Mouse (Mus musculus): ENCODE data around the gene Nup205. TPM values are rescaled to one million over a fixed set of nuclear protein-coding genes. Genes with fewer than 3 reads are reported as not detected.

Nup205 gene
- total and polyA plus RNA-seq, 2 experiments from 2014 or later: 10.3 to 41.7 TPM

- Histone ChIP-seq H3K9me3 (ENCODE audit: low read length) (no peaks in the 10 kb centered on the region), H3K4me1 (ENCODE audit: insufficient read depth, low read length) (no peaks in the 10 kb centered on the region), H3K27me3 (ENCODE audit: insufficient read depth, low read length) (no peaks in the 10 kb centered on the region), H3K4me3 (ENCODE audit: low read depth, low read length) (no peak overlapping the region), H3K4me2 (ENCODE audit: low read depth, low read length, poor library complexity, severe bottlenecking) (no peak overlapping the region), H3K27ac (ENCODE audit: low read depth, low read length) (no peak overlapping the region), H3K9ac (replicated peaks; ENCODE audit: low read length, poor library complexity, severe bottlenecking) (no peak overlapping the region), H3K36me3 (ENCODE audit: insufficient read depth, low read length) (peaks cover 40% of the 10 kb centered on the region)
- peak; percentile 60 for TF ChIP-seq CTCF (IDR thresholded peaks at IDR 0.05)
- no peak for ATAC-seq (ENCODE audit: low FRiP score)
- 98% methylated on average over 1 of the region's 1 CpGs for WGBS
- DNase-seq (ENCODE audit: low spot score): no peak
Observed at GRCm38 (mm10) chr6:35229415-35229814, 52.2 kb downstream of the Nup205 start.

GRCm38 (mm10) chr6:35236108-35236785 lies 59.0 kb downstream of the Nup205 start:
- no peaks in the 10 kb centered on the region for H3K27me3 ChIP-seq (ENCODE audit: insufficient read depth, low read length)
- ATAC-seq (ENCODE audit: low FRiP score): no peak
- H3K36me3 ChIP-seq (ENCODE audit: insufficient read depth, low read length): peaks cover 54% of the 10 kb centered on the region
- H3K9ac ChIP-seq (replicated peaks; ENCODE audit: low read length, poor library complexity, severe bottlenecking): no peak overlapping the region
- H3K4me2 ChIP-seq (ENCODE audit: low read depth, low read length, poor library complexity, severe bottlenecking): no peak overlapping the region
- H3K4me1 ChIP-seq (ENCODE audit: insufficient read depth, low read length): no peaks in the 10 kb centered on the region
- no peak overlapping the region for H3K27ac ChIP-seq (ENCODE audit: low read depth, low read length)
- 75% methylated on average over 9 of the region's 9 CpGs for WGBS
- no peak for TF ChIP-seq CTCF (IDR thresholded peaks at IDR 0.05)
- no peak overlapping the region for H3K4me3 ChIP-seq (ENCODE audit: low read depth, low read length)
- DNase-seq (ENCODE audit: low spot score): no peak
- no peaks in the 10 kb centered on the region for H3K9me3 ChIP-seq (ENCODE audit: low read length)

- Histone ChIP-seq H3K4me1 (ENCODE audit: insufficient read depth, low read length) (no peaks in the 10 kb centered on the region), H3K27ac (ENCODE audit: low read depth, low read length) (no peak overlapping the region), H3K27me3 (ENCODE audit: insufficient read depth, low read length) (no peaks in the 10 kb centered on the region), H3K4me3 (ENCODE audit: low read depth, low read length) (no peak overlapping the region), H3K9me3 (ENCODE audit: low read length) (no peaks in the 10 kb centered on the region), H3K36me3 (ENCODE audit: insufficient read depth, low read length) (peaks cover 44% of the 10 kb centered on the region), H3K4me2 (ENCODE audit: low read depth, low read length, poor library complexity, severe bottlenecking) (no peak overlapping the region), H3K9ac (replicated peaks; ENCODE audit: low read length, poor library complexity, severe bottlenecking) (no peak overlapping the region)
- TF ChIP-seq CTCF (IDR thresholded peaks at IDR 0.05): peak; percentile 46
- ATAC-seq (ENCODE audit: low FRiP score): no peak
- WGBS: 98% methylated on average over 4 of the region's 4 CpGs
- no peak for DNase-seq (ENCODE audit: low spot score)
Observed at GRCm38 (mm10) chr6:35243252-35243651, 66.0 kb downstream of the Nup205 start.

- Histone ChIP-seq H3K4me2 (ENCODE audit: low read depth, low read length, poor library complexity, severe bottlenecking) (no peak overlapping the region), H3K4me1 (ENCODE audit: insufficient read depth, low read length) (no peaks in the 10 kb centered on the region), H3K36me3 (ENCODE audit: insufficient read depth, low read length) (peaks cover 40% of the 10 kb centered on the region), H3K9me3 (ENCODE audit: low read length) (no peaks in the 10 kb centered on the region), H3K4me3 (ENCODE audit: low read depth, low read length) (no peak overlapping the region), H3K9ac (replicated peaks; ENCODE audit: low read length, poor library complexity, severe bottlenecking) (no peak overlapping the region), H3K27me3 (ENCODE audit: insufficient read depth, low read length) (no peaks in the 10 kb centered on the region), H3K27ac (ENCODE audit: low read depth, low read length) (no peak overlapping the region)
- WGBS: 89% methylated on average over 9 of the region's 9 CpGs
- no peak for TF ChIP-seq CTCF (IDR thresholded peaks at IDR 0.05)
- no peak for ATAC-seq (ENCODE audit: low FRiP score)
- no peak for DNase-seq (ENCODE audit: low spot score)
Observed at GRCm38 (mm10) chr6:35243989-35244388, 66.8 kb downstream of the Nup205 start.

- no peak overlapping the region for H3K4me2 ChIP-seq (ENCODE audit: low read depth, low read length, poor library complexity, severe bottlenecking)
- no peak overlapping the region for H3K9ac ChIP-seq (replicated peaks; ENCODE audit: low read length, poor library complexity, severe bottlenecking)
- WGBS: 48% methylated on average over 5 of the region's 5 CpGs
- peak; percentile 72 for TF ChIP-seq CTCF (IDR thresholded peaks at IDR 0.05)
- H3K27ac ChIP-seq (ENCODE audit: low read depth, low read length): no peak overlapping the region
- H3K27me3 ChIP-seq (ENCODE audit: insufficient read depth, low read length): no peaks in the 10 kb centered on the region
- DNase-seq (ENCODE audit: low spot score) (peak; percentile 58), ATAC-seq (ENCODE audit: low FRiP score) (no peak)
- H3K4me1 ChIP-seq (ENCODE audit: insufficient read depth, low read length): no peaks in the 10 kb centered on the region
- peaks cover 36% of the 10 kb centered on the region; the same call in 1 of the 2 replicates for H3K36me3 ChIP-seq (ENCODE audit: insufficient read depth, low read length)
- H3K9me3 ChIP-seq (ENCODE audit: low read length): no peaks in the 10 kb centered on the region
- H3K4me3 ChIP-seq (ENCODE audit: low read depth, low read length): no peak overlapping the region
Observed at GRCm38 (mm10) chr6:35245086-35245485, 67.9 kb downstream of the Nup205 start.

GRCm38 (mm10) chr6:35251807-35252476 lies 74.7 kb downstream of the Nup205 start:
- no peaks in the 10 kb centered on the region for H3K4me1 ChIP-seq (ENCODE audit: insufficient read depth, low read length)
- 0 out of 2 replicates have a peak, but pooled peaks cover 3% of the 10 kb centered on the region for H3K36me3 ChIP-seq (ENCODE audit: insufficient read depth, low read length)
- H3K27ac ChIP-seq (ENCODE audit: low read depth, low read length): no peak overlapping the region
- ATAC-seq (ENCODE audit: low FRiP score): peak; percentile 50; the same call in 1 of the 2 replicates
- H3K27me3 ChIP-seq (ENCODE audit: insufficient read depth, low read length): no peaks in the 10 kb centered on the region
- TF ChIP-seq CTCF (IDR thresholded peaks at IDR 0.05): no peak
- H3K4me3 ChIP-seq (ENCODE audit: low read depth, low read length): peak overlapping the region; percentile 78
- no peak for DNase-seq (ENCODE audit: low spot score)
- no peaks in the 10 kb centered on the region for H3K9me3 ChIP-seq (ENCODE audit: low read length)
- 63% methylated on average over 17 of the region's 17 CpGs for WGBS
- peak overlapping the region; percentile 69 for H3K4me2 ChIP-seq (ENCODE audit: low read depth, low read length, poor library complexity, severe bottlenecking)
- peak overlapping the region; percentile 3; the same call in 1 of the 2 replicates for H3K9ac ChIP-seq (replicated peaks; ENCODE audit: low read length, poor library complexity, severe bottlenecking)
